Mouse (Mus musculus) c-Kit-positive CD71-positive TER-119-negative erythroid progenitor cells, embryonic 14.5 days (primary cell): ENCODE measurements around the gene Cfap70.

ENCODE experiments used
- DNase-seq: peaks from one replicate; pipeline ENCODE4 v3.0.0-alpha.2; 2013; ENCODE audit warnings: low read depth

Gene Cfap70

GRCm38 (mm10) chr14:20423046-20423445 is 29.0 kb downstream of the Cfap70 start:
- no peak for DNase-seq

- DNase-seq = no peak
Observed at GRCm38 (mm10) chr14:20422257-20422656, 29.8 kb downstream of the Cfap70 start.

- no peak for DNase-seq
Observed at GRCm38 (mm10) chr14:20400071-20400470, 52.0 kb downstream of the Cfap70 start.

- no peak for DNase-seq
Observed at GRCm38 (mm10) chr14:20398864-20399263, 53.2 kb downstream of the Cfap70 start.

GRCm38 (mm10) chr14:20397220-20397619 is 54.8 kb downstream of the Cfap70 start:
- no peak for DNase-seq

GRCm38 (mm10) chr14:20393205-20393913 is 58.7 kb downstream of the Cfap70 start, which contains the start of gene Mrps16:
Mrps16 (minus strand) TSS chr14:20393634.
- DNase-seq = peak; percentile 94

GRCm38 (mm10) chr14:20392326-20392725 is 59.7 kb downstream of the Cfap70 start:
- no peak for DNase-seq

- DNase-seq = no peak
Observed at GRCm38 (mm10) chr14:20389446-20390079, 62.5 kb downstream of the Cfap70 start.

- peak; percentile 83 for DNase-seq
Observed at GRCm38 (mm10) chr14:20388441-20389129, 63.4 kb downstream of the Cfap70 start, which contains the start of gene Dnajc9. Dnajc9 (minus strand) TSS chr14:20388910.

GRCm38 (mm10) chr14:20379753-20380430 is 72.1 kb downstream of the Cfap70 start:
- DNase-seq = no peak

- DNase-seq = no peak
Observed at GRCm38 (mm10) chr14:20379087-20379640, 72.9 kb downstream of the Cfap70 start.

GRCm38 (mm10) chr14:20378313-20379061 is 73.5 kb downstream of the Cfap70 start:
- DNase-seq = no peak

GRCm38 (mm10) chr14:20377112-20377521 is 74.9 kb downstream of the Cfap70 start:
- no peak for DNase-seq

GRCm38 (mm10) chr14:20371854-20372253 is 80.2 kb downstream of the Cfap70 start:
- no peak for DNase-seq

- DNase-seq = no peak
Observed at GRCm38 (mm10) chr14:20370798-20371197, 81.2 kb downstream of the Cfap70 start.

- no peak for DNase-seq
Observed at GRCm38 (mm10) chr14:20368271-20368670, 83.8 kb downstream of the Cfap70 start.

GRCm38 (mm10) chr14:20363230-20363629 is 88.8 kb downstream of the Cfap70 start:
- no peak for DNase-seq

GRCm38 (mm10) chr14:20347991-20348541 is 104.0 kb downstream of the Cfap70 start, which contains the start of the genes Ecd and Fam149b:
Ecd (minus strand) TSS chr14:20348121.
Fam149b (plus strand) TSS chr14:20348162.
- DNase-seq = peak; percentile 96

GRCm38 (mm10) chr14:20347441-20347990 is 104.5 kb downstream of the Cfap70 start:
- no peak for DNase-seq

- no peak for DNase-seq
Observed at GRCm38 (mm10) chr14:20345885-20346284, 106.1 kb downstream of the Cfap70 start.
